Mouse (Mus musculus): ENCODE data around the gene Lrch2. TPM values are rescaled to one million over a fixed set of nuclear protein-coding genes. Genes with fewer than 3 reads are reported as not detected.

The Lrch2 gene
- polyA plus RNA-seq, 1 experiment, result 15.6 TPM

DNA sequence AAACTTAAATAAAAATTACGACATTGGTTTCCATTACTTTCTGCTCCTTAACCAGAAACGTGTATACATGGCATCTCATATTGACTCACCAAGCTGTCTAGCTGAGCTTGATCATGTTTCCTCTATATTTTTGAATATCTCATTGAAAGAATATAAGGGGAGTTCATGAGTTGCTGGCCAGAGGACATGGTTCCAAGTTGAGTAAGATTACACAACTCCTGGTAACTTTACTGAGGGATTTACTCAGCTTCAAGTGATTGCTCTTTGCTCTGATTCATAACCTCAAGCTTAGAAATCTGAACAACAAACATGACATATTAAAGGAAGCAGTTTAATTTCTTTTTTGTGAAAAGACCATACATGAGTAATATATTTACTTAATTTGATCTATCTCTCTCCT lies 118.5 kb downstream of the Lrch2 start:
- no peaks in the 10 kb centered on the region for H3K4me1 ChIP-seq (ENCODE audit: control insufficient read depth, insufficient read depth, low read length)
- TF ChIP-seq POLR2A (IDR thresholded peaks at IDR 0.05; ENCODE audit: extremely low read depth, insufficient read depth, low read length) (no peak), CTCF (IDR thresholded peaks at IDR 0.05; ENCODE audit: extremely low read depth, insufficient read depth, low read length) (no peak)
- no peak overlapping the region for H3K27ac ChIP-seq (ENCODE audit: insufficient read depth, low read length)
- no peak overlapping the region for H3K4me3 ChIP-seq (ENCODE audit: insufficient read depth, low read length)

DNA sequence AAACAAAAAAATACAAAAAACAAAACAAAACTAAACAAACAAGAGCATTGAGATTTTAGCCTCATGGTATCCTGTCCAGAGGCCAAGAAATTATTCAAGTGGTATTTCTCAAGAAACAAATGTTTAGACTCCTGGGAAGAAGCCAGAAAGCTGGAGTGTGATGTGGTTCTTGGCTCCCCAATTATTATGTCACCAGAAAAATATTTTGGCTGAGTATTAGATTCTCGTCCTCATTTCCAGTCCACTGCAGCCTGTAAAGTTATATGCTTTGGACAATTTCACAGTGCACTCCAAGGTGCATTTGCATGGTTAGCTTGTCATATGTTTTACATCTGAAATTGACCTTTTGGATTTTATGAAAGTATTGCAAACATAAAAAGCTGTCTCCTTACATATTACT lies 124.1 kb downstream of the Lrch2 start:
- Histone ChIP-seq H3K4me1 (ENCODE audit: control insufficient read depth, insufficient read depth, low read length) (no peaks in the 10 kb centered on the region), H3K27ac (ENCODE audit: insufficient read depth, low read length) (no peak overlapping the region), H3K4me3 (ENCODE audit: insufficient read depth, low read length) (no peak overlapping the region)
- no peak for TF ChIP-seq POLR2A (IDR thresholded peaks at IDR 0.05; ENCODE audit: extremely low read depth, insufficient read depth, low read length)
- no peak for TF ChIP-seq CTCF (IDR thresholded peaks at IDR 0.05; ENCODE audit: extremely low read depth, insufficient read depth, low read length)

DNA sequence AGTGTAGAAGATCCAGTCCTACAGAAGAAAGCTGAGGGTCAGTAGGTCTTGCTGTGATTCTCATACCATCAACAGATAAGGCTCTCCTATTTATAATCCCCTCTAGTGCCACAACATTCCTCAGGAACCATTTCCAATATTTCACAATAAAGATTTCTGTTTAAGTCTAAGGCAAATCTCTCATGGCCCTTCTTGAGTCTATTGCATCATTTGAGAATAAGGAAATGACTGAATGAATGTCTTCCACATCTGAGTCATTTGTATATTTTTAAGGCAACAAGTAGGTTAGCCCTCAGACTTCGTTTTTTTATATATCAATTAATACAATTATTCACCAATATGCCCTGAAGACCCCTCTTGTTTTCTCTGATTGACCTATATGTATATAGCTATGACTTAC lies 124.8 kb downstream of the Lrch2 start, which contains the start of gene Il13ra2:
Gene Il13ra2 (minus strand): TSS at position 64 of the 400 bp plus-strand sequence.
- no peaks in the 10 kb centered on the region for H3K4me1 ChIP-seq (ENCODE audit: control insufficient read depth, insufficient read depth, low read length)
- TF ChIP-seq CTCF (IDR thresholded peaks at IDR 0.05; ENCODE audit: extremely low read depth, insufficient read depth, low read length), result no peak
- no peak for TF ChIP-seq POLR2A (IDR thresholded peaks at IDR 0.05; ENCODE audit: extremely low read depth, insufficient read depth, low read length)

More for the DNA sequence above, 124.8 kb downstream of the Lrch2 start, which contains the start of gene Il13ra2:
- no peak within 1 kb of the TSS for H3K27ac ChIP-seq (ENCODE audit: insufficient read depth, low read length)
- no peak within 1 kb of the TSS for H3K4me3 ChIP-seq (ENCODE audit: insufficient read depth, low read length)

Other genes starting within 250 kb of the Lrch2 start
- gene Il13ra2, start 124.9 kb downstream of the Lrch2 start, polyA plus RNA-seq (2012; rRNA removed), result 0.11 and 0.13 TPM in 2 replicates
- gene Vmn1r239-ps, start 100.4 kb downstream of the Lrch2 start, polyA plus RNA-seq (2012; rRNA removed), result not detected in 2 replicates
- not detected in 2 replicates for gene Gm15128, start 211.9 kb upstream of the Lrch2 start, polyA plus RNA-seq (2012; rRNA removed)